Mouse (Mus musculus): ENCODE results near the gene Rbm4b.

GRCm38 (mm10) chr19:4813015-4813414 is 56.7 kb downstream of the Rbm4b start:
- TF ChIP-seq CTCF (conservative IDR thresholded peaks at IDR 0.05; ENCODE audit: low read length) (peak; percentile 71), NANOG (IDR thresholded peaks at IDR 0.05; ENCODE audit: borderline replicate concordance, low read length) (no peak), POU5F1 (IDR thresholded peaks at IDR 0.05; ENCODE audit: borderline replicate concordance, low read length) (no peak)
